Mouse (Mus musculus) megakaryocyte, embryonic 14.5 days (primary cell): ENCODE data around the gene Cuedc2. TPM values are rescaled to one million over a fixed set of nuclear protein-coding genes. Genes with fewer than 3 reads are reported as not detected.

Source experiments
- H3K27me3 ChIP-seq: replicated peaks from 2 replicates; pipeline ENCODE3; 2012; ENCODE audit warnings: inconsistent platforms
- H3K36me3 ChIP-seq: replicated peaks from 2 replicates; pipeline ENCODE3; 2012; ENCODE audit warnings: low read length, inconsistent platforms, mixed read lengths
- H3K4me1 ChIP-seq: 2 replicates; pipeline ENCODE4 v1.6.1; 2012; ENCODE audit warnings: inconsistent platforms
- H3K4me3 ChIP-seq: replicated peaks from 2 replicates; pipeline ENCODE3; 2012; ENCODE audit warnings: moderate library complexity, mild to moderate bottlenecking, inconsistent platforms
- H3K9me3 ChIP-seq: 2 replicates; pipeline ENCODE4 v1.6.1; 2012; ENCODE audit warnings: inconsistent platforms
- FLI1 ChIP-seq: IDR thresholded peaks from 2 replicates; pipeline ENCODE4 v1.6.1; 2012; ENCODE audit warnings: low read length, inconsistent platforms, mixed read lengths
- GATA1 ChIP-seq: IDR thresholded peaks from 3 replicates; pipeline ENCODE4 v1.6.1; 2012; ENCODE audit warnings: mixed read lengths, low read length, inconsistent platforms, borderline replicate concordance
- polyA plus RNA-seq: library from polyadenylated mRNA; stranded (reverse); fragments of >175 nt; gene quantifications from 2 replicates; pipeline ENCODE4 v1.2.3, GENCODE M21; 2012; ENCODE audit warnings: low replicate concordance; ENCODE audit not compliant: insufficient read depth

Gene Cuedc2
- polyA plus RNA-seq, 1 experiment = 126 TPM

DNA sequence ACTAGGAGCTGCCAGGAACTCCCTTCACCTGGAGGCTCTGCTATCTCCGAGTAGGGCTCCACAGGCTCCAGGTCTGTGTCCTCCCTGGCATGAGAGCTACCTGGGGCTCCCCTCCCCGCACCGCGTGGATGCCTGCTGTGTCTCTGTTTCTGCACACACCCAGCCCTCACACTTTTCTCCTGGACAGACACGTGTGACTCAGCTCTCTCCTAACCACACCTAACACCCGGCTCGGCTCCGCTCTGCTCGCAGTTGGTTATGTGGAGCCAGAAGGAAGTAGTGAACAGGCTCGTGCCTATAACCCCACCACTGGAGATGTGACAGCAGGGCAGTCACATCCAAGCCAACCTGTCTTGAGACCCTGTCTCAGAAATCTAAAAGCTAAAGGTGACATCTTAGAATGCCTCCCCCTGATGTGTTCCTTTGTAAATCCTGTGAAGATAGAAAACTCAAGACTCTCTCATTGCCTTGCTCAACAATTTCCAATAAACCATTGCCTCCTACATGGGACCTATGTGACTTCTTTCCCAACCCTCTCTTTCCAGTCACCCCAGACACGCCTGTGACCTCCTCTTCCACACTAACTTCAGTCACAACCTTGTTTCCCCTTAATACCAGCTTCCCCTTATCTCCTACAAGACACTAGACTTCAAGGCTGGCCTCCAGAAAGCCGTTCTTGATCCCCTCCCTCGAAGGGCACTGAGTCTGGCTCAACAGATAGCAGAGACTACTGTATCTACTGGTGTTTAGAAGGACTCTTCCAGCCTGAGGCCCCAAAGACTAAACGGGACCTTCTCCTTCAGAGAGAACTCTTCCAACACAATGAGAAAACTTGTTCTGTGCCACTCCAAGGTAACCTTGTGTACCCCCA, 23.4 kb downstream of the Cuedc2 start:
- H3K4me3 ChIP-seq = peak overlapping the region; percentile 38
- peaks cover 61% of the 10 kb centered on the region for H3K4me1 ChIP-seq
- H3K36me3 ChIP-seq = peaks cover 35% of the 10 kb centered on the region
- peaks cover 79% of the 10 kb centered on the region for H3K27me3 ChIP-seq
- TF ChIP-seq GATA1 = no peak
- no peak for TF ChIP-seq FLI1
- H3K9me3 ChIP-seq = no peaks in the 10 kb centered on the region

DNA sequence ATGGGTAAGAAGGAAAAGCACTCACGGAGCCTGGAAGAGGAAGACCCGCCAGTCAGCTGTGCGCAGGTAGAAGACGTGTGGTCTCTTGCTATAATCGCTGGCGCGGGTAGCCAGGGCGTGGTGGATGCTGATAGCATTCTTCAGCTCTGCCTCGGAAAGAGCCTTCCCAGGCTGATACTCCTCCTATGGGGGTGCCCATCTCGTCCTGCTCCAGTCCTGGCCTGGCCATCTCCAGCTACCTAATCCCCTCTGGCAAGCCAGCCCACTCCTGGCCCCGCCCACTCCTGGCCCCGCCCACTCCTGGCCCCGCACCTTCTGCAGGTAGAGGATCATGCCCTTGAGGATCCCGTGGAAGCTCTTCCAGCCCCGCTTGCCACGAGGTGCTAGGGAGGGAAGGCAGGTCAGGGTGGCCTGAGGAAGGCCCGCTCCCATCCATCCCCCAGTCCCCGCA, 24.3 kb downstream of the Cuedc2 start:
- peaks cover 43% of the 10 kb centered on the region for H3K36me3 ChIP-seq

DNA sequence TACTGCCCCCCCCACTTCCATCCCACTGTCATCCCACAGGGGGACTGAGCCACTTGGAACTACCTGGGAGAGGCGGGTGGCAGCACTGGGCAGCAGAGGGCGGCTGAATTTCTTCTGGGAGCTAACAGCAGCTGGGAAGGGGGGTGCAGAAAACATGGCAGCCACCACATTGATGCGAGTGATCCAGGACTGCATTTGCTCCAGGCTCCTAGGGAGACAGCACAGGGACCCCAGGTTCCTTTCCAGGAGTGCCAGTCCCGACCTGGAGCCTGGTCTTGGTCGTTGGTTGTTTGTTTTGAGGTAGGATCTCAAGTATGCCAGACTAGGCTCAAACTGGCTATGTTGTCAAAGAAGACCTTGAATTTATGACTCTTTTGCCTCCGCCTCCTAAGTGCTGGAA, 24.9 kb downstream of the Cuedc2 start:
- peaks cover 58% of the 10 kb centered on the region for H3K4me1 ChIP-seq
- TF ChIP-seq GATA1 (no peak), FLI1 (no peak)

More for the DNA sequence above, 24.3 kb downstream of the Cuedc2 start:
- H3K9me3 ChIP-seq = no peaks in the 10 kb centered on the region
- peaks cover 58% of the 10 kb centered on the region for H3K4me1 ChIP-seq
- peak overlapping the region; percentile 38 for H3K4me3 ChIP-seq
- no peak for TF ChIP-seq FLI1
- no peak for TF ChIP-seq GATA1
- peaks cover 75% of the 10 kb centered on the region for H3K27me3 ChIP-seq

DNA sequence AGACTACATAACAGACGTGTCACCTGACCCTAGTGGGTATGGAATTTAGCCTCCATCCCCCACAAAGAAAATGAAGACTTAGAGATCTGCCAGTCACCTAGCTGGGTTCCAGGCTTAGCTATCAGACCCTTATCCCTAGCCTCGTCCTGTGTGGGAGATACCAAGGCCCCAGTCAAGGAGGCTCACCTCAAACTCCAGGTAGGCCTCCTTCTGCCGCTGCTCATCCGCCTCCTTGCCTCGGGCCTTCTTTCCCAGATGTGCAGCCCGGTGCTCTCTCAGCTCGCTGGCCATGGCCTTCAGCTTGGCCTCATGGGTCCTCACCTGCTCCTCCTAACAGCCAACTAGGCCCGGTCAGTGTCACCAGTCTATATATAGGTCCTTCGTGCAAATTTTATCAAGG, 25.4 kb downstream of the Cuedc2 start:
- TF ChIP-seq GATA1 = no peak
- TF ChIP-seq FLI1 = no peak
- Histone ChIP-seq H3K36me3 (peaks cover 51% of the 10 kb centered on the region), H3K4me1 (peaks cover 58% of the 10 kb centered on the region), H3K27me3 (peaks cover 70% of the 10 kb centered on the region), H3K9me3 (no peaks in the 10 kb centered on the region), H3K4me3 (no peak overlapping the region)

More for the DNA sequence above, 24.9 kb downstream of the Cuedc2 start:
- Histone ChIP-seq H3K9me3 (no peaks in the 10 kb centered on the region), H3K4me3 (no peak overlapping the region), H3K36me3 (peaks cover 46% of the 10 kb centered on the region), H3K27me3 (peaks cover 70% of the 10 kb centered on the region)

DNA sequence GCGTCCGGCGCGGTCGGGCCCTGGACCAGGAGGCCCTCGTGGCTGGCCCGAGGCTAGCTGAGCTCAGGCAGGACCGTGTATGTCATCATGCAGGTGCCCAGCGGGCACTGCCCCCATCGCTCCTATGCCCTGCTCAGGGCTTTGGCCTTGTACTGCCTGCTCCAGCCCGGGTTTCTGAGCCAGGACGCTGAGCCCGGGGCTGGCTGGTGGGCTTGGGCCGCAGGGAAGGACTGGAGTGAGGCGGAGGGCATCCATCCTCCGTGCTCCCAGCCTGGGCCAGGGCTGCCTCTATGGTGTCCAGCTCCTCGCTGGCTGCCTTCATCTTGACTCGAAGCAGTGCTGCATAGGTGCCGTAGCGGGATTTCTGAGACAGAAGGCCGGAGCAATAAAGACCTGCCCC, 25.9 kb downstream of the Cuedc2 start:
- H3K9me3 ChIP-seq = no peaks in the 10 kb centered on the region
- peaks cover 56% of the 10 kb centered on the region for H3K36me3 ChIP-seq
- TF ChIP-seq FLI1 = no peak
- no peak for TF ChIP-seq GATA1
- peaks cover 66% of the 10 kb centered on the region for H3K27me3 ChIP-seq
- peaks cover 54% of the 10 kb centered on the region for H3K4me1 ChIP-seq
- H3K4me3 ChIP-seq = no peak overlapping the region

DNA sequence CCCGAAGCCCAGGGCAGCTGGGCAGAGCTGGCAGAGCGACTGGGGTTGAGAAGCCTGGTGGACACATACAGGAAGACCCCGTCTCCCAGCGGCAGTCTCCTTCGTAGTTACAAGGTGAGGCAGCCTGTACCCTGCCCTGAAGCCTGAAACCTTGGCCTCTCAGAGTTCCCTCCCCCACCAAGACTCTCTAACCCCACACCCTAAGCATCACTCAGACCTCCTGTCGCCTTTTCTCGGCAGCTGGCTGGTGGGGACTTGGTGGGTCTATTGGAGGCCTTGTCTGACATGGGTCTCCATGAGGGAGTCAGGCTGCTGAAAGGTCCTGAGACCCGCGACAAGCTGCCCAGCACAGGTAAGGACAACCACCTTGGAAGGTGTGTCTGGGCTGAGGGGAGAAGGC, 27.2 kb downstream of the Cuedc2 start:
- peaks cover 60% of the 10 kb centered on the region for H3K27me3 ChIP-seq
- TF ChIP-seq FLI1 (no peak), GATA1 (no peak)
- peaks cover 49% of the 10 kb centered on the region for H3K4me1 ChIP-seq

DNA sequence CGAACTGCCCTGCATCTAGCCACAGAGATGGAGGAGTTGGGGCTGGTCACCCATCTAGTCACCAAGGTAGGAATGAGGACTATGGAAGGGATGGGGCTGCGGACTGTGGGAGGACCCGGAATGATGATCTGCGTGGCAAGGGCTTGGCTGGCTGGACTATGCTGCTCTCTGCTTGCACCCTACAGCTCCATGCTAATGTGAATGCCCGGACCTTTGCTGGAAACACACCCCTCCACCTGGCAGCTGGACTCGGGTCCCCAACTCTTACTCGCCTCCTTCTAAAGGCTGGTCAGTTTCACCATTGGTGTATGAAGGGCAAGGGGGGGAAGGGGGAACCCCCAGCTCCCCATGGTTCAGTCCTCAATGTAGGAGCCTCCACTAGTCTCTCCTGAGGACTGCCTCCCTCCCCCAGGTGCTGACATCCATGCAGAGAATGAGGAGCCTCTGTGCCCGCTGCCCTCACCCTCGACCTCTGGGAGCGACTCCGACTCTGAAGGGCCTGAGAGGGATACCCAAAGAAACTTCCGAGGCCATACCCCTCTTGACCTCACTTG, 28.1 kb downstream of the Cuedc2 start:
- Histone ChIP-seq H3K27me3 (peaks cover 51% of the 10 kb centered on the region), H3K9me3 (no peaks in the 10 kb centered on the region), H3K36me3 (peaks cover 66% of the 10 kb centered on the region), H3K4me1 (peaks cover 46% of the 10 kb centered on the region), H3K4me3 (no peak overlapping the region)
- TF ChIP-seq GATA1 = no peak
- no peak for TF ChIP-seq FLI1

More for the DNA sequence above, 27.2 kb downstream of the Cuedc2 start:
- H3K9me3 ChIP-seq = no peaks in the 10 kb centered on the region
- peaks cover 66% of the 10 kb centered on the region for H3K36me3 ChIP-seq
- H3K4me3 ChIP-seq = no peak overlapping the region

DNA sequence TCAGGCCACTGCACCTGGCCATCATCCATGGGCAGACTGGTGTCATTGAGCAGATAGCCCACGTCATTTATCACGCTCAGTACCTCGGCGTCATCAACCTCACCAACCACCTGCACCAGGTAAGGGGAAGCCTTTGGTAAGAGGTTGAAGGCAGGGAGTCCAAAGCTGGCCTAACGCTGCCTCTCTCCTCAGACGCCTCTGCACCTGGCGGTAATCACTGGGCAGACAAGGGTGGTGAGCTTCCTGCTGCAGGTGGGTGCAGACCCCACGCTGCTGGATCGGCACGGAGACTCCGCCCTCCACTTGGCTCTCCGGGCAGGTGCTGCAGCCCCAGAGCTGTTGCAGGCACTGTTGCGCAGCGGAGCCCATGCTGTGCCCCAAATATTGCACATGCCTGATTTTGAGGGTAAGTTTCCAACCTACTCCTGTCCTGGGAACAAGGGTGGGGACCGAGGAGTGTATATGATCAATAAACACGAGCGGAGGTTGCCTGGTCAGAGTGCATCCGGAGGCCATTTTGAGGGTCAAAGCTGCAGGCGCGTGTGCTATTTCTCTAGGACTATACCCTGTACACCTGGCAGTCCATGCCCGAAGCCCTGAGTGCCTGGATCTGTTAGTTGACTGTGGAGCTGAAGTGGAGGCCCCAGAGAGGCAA, 28.7 kb downstream of the Cuedc2 start:
- Histone ChIP-seq H3K36me3 (peaks cover 66% of the 10 kb centered on the region), H3K27me3 (peaks cover 45% of the 10 kb centered on the region), H3K9me3 (no peaks in the 10 kb centered on the region), H3K4me1 (peaks cover 43% of the 10 kb centered on the region), H3K4me3 (peak overlapping the region; percentile 40)
- no peak for TF ChIP-seq FLI1

DNA sequence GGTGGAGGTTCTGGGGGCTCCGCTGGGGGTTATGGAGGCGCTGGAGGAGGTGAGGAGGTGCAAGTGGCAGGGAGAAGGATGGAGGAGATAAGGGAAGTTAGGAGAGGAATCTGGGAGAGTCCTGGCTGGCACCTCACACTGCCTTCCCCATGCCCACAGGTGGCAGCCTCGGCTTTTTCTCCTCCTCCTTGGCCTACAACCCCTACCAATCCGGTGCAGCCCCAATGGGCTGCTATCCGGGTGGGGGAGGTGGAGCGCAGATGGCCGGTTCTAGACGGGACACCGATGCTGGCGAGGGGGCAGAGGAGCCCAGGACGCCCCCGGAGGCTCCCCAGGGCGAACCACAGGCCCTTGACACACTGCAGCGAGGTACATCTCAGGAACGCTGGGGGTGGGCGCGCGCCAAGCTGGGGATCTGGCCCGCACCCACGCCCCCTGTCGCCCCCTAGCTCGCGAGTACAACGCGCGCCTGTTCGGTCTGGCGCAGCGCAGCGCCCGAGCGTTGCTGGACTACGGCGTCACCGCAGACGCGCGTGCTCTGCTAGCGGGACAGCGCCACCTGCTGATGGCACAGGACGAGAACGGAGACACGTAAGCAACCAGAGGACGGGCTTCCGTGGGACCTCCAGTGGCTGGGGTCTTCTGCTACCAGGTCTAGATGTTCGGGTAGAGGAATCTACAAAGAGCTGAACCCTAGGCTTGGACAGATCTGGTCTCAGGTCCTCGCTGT, 29.6 kb downstream of the Cuedc2 start:
- H3K4me1 ChIP-seq = peaks cover 38% of the 10 kb centered on the region
- H3K36me3 ChIP-seq = peaks cover 66% of the 10 kb centered on the region

More for the DNA sequence above, 29.6 kb downstream of the Cuedc2 start:
- Histone ChIP-seq H3K9me3 (no peaks in the 10 kb centered on the region), H3K27me3 (peaks cover 36% of the 10 kb centered on the region), H3K4me3 (peak overlapping the region; percentile 86)
- TF ChIP-seq FLI1 (no peak), GATA1 (no peak)
